Mouse (Mus musculus) kidney, postnatal 36 days (tissue): Measurements from ENCODE around the gene Anxa5.
A peak's percentile ranks its signal among the peaks of the same experiment; 100 is the strongest.

Experiments
- DNase-seq, 2 experiments: peaks; one replicate each; pipeline ENCODE4 v3.0.0; 2021 to 2022; ENCODE audit warnings: mixed read lengths in 2 of 2

Anxa5 gene

DNA sequence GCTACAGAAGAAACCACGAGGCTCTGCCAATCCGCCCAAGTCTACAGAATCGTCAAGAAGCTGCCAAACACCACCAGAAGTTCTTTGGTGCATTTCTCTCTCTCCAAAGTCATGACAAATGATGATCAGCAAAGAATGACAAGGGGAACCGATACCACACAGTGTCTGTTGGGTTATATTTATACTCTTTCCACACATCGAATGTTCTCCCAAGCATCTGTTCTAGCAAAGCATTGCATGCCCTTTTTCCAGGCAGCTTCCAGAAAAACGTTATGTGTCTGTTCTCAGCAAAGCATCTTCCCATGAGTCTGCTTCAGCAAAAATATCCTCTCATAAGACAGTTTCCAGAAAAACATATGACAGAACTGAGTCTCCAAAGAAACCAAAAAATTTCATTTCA is 11.2 kb upstream of the Anxa5 start:
- no peak for DNase-seq

DNA sequence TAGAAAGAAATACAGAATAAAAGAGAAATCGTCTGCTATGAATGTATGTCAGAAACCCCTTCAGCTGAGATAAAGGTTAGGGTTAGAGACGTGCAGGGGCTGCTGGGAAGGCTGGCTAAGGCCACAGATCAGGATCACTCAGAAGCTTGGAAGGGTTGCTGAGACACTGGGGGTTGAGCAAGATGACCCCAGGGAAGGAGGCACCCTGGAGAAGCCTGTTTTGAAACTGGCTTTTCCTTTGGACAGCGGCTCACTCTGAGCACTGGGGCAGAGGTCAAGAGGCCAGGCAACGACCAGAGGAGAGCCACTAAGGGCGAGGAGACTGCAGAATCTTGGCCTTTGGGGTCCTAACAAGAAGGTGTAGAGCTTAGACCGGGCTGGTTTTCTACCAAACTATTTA is 10.5 kb upstream of the Anxa5 start:
- no peak for DNase-seq

DNA sequence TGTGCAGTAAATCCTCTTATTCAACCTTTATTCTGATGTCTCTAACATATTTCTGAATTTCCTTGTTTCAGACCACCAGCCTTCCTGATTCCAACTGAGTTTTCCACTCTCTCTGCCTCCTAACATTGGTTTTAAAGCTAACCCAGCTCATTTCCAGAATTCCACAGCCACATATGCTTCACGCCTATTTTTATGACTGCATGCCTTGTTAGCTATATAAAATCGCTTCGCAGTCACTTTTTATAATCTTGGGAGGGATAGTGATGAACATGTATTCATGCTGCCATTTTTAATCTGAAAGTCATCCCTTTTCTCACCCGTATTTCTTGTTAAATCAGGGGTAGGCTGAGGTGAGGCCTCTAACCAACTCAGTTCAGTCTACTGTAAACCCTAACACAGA is 8.6 kb upstream of the Anxa5 start:
- no peak for DNase-seq

DNA sequence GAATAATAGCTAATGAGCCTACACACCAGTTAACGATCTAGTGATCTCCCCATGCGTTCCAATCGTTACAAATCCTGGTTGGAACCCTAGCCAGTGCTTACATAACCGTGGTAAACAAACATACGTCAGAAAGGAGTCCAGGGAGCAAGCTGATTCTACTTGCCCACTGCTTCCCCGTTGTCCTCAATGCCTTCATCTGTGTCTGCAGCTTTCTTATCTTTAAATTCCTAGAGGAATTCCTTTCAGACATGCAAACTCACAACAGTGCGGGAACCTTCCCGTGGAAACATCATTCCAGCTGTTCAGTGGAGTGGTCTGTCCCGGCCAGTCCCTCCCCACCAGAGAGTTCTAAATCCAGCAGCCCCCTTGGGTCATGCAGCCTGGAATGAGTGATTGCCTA is 7.2 kb upstream of the Anxa5 start:
- DNase-seq, result no peak

DNA sequence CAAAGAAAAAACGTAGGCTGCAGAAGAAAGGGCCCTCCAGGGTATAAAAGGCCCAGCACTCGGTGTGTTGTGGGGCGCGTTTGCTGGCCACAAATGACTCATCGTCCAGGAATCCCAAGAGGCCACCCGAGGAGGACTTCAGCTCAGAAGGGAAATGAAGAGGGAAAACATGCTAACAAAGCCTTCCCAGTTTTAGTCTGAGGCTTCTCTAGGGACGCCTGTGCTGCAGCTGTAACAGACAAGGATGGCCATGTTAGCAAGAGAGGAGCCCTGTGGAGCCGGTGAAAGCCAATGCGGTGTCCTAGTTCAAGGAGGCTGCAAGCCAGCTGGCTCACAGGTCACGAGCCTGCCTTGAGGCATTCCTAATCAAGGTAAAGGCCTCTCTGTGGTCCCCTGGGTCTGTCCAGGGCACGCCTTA is 6.1 kb upstream of the Anxa5 start:
- peak; percentile 38 to 43 for DNase-seq

DNA sequence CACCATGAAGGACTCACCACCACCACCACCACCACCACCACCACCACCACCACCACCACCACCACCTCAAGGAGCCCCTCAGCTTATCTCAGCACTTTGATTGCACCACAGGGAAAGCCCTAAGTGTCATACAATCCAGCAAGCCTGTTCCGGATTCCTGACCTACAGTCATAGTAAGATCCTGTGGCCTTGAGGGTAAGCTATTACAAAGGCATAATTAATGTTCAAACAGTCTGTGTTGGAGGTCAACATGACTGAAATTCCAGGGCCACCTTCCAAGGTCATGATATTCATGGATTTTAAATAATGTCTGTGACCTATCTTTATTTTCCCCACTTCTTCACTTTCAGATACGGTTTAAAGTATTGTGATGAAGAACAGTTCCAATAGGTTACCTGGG is 4.8 kb upstream of the Anxa5 start:
- no peak for DNase-seq

DNA sequence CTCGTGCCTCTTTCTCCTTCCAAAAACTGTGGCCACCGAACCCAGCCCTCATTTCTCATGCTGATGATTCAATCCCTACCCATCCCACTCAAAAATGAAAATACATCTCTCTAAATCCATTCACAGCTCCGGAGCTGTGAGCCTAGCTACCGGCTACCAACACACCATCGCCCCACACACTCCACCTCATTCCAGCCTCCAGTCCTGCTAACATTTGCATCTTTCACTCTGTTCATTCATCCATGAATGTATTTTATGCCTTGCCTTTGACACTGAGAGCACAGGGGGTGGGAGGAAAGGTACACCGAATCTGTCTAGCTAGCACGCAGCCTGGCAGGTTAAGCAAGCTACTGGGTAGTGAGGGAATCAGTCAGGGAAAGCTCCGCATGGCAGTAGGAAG is 3.1 kb upstream of the Anxa5 start:
- DNase-seq, result no peak

DNA sequence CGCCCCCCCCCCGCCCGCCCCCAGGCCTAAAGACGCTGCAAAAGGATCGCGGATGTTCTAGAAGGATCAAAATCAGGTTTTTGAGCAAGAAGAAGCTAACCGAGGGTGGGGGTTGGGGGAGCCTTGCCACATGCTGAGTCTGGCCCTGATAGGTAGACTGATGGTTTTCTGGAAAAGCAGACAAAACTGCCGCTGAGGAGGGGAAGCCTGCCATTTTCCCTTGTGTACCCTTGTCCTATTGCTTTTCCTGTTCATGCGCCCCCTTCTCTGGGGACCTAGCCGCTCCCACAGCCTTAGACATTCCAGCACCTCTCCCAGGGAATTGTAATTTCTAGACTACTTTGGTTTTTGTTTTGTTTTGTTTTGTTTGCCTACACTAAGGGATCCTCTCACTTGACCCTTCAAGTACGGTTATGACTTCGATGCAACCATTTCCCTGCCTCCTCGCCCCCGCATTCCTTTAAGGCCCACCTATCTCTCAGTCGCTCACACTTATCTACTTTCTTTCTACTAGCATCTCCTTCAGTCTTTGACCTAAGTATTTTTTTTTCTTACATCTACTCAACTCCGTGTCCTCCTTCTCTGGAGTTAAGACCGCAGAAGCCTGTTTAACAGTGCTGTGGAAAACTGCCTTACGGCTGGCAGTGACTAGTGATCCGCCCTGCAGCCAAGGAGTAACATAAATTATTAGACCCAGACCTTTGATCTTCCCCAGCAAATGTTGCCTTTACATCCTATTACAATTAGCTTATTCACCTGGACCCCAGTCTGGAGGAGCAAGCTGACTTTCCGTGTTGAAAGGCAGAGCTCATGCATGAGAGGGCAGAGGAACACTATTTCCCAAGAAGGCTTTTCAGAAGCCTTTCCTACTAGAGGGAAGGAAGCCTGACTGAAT is 814 bp upstream of the Anxa5 start:
- peak in 1 of 2 experiments; percentile 22 for DNase-seq

DNA sequence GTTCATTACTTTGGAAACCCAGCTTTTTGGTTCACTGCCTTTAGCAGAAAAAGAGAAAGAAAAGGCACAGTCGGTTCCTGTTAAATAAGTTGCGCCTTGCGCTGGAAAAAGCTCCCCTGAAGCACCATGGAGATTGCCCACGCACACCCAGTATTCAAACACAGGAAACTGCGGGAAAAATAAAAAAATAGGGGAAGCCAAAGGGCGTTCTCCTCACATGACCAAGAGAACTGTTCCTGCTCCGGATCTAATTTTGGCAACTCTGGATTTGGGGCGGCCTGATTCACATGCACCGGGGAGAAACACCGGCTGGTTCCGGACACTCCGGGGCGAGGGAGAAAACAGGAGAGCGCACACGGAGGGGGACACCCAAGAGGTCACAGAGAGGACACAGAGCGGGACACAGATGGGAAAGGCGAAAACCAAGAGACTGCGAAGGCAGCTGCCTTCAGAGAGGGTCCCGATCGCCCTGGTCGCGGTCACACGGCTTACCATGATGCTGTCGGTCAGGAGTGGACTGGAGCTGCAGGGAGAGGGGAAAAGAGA is 683 bp downstream of the Anxa5 start:
- peak; percentile 54 to 60 for DNase-seq

DNA sequence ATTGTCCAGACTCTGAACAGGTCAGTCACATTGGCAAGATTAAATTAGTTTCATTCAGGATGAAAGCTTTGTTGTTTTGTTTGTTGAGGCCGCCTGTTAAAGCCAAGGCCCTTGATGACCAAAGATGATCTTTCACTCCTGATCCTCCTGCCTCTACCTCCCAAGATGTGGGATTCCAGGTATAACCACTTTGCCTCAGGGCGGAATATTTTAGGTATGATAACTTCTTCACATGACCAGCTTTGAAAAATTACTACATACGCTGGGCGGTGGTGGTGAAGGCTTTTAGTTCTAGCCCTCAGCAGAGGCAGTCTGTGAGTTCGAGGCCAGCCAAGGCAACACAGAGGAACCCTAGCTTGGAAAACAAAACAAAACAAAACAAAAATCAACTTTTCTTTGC is 1.3 kb downstream of the Anxa5 start:
- DNase-seq, result no peak

DNA sequence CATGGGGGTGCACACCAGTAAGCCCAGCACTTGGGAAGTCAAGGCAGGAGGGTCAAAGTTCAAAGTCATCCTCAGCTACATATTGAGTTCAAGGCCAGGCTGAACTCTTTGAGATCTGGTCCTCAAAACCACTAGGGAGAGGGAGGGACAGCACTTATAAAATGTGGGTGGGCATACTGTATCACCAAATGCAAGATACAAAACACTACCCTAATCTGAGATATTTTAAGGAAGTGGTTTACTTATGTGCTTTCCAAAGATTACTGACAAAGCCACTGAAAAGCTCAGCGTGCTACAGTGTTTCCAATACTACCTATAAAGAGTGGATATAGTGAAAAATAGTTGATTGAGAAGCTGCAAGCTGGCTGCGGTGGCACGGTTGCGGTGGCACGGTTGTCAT is 2.5 kb downstream of the Anxa5 start:
- DNase-seq, result no peak

DNA sequence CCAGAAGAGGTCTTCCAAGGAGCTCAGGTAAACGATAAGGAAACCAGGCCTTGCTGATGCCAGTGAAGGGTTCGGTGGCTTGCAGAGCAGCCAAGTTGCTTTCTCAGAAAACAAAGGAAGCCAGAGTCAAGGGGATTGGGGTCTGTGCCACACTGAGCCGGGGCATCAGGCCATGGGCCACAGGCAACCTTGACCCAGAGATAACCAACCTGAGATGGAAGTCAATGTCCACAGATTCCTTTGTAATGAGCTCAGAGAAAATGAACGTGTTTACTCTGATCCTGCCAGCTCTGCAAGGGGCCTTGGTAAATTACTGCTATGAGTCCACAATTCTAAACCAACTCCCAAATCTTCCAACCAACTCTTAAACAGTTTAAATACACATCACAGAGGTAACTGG is 3.8 kb downstream of the Anxa5 start:
- no peak for DNase-seq

DNA sequence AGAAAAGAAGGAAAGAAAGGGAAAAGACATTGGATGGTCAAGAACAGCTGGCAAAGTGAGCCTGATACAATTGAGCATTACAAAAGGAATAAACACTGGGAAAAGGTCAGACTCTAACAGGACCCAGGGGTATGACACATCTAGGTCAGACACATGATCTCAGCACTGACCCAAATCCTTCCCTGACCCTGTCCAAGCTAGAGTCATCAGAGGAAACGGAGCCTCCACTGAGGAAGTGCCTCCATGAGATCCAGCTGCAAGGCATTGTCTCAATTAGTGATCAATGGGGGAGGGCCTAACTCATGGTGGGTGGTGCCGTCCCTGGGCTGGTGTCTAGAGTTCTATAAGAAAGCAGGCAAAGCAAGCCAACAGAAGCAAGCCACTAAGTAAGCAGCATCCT is 6.8 kb downstream of the Anxa5 start:
- DNase-seq, result no peak

DNA sequence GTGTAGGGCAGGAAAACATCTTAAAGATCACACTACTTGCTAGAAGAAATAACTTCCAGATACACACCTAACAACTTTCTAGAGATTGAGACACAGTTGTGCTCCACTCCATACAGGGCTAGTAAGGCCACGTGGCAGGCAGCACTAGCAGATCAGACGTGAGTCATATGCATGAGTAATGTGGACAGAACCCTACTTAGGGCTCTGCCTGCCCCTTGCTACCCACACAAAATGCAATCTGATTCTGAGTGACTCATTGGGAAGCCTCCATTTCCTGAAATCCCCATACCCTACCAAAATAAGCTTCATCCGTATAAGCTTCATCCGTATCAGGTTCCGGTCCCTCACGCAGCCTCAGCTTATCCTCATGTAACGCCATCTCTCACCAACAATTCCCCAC is 8.1 kb downstream of the Anxa5 start:
- DNase-seq, result no peak

DNA sequence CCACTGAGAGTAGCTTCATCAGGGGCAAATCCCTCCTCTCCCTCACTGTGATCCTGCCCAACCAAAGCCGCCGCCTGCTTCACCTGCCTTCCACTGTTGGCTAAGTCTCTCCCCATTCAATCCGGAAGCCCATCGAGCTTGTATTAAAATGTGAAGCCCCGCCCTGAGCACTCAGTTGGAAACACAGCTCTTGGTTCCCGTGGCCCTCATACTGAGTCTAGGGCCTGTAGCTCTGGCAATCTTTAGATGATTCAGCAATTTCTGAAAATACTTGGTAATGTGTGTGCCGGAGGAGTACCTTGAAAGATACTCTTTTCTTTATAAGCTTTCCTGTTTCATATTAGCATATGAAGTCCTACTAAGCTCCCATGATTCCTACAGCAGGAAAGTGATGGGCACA is 10.2 kb downstream of the Anxa5 start:
- DNase-seq, result no peak

DNA sequence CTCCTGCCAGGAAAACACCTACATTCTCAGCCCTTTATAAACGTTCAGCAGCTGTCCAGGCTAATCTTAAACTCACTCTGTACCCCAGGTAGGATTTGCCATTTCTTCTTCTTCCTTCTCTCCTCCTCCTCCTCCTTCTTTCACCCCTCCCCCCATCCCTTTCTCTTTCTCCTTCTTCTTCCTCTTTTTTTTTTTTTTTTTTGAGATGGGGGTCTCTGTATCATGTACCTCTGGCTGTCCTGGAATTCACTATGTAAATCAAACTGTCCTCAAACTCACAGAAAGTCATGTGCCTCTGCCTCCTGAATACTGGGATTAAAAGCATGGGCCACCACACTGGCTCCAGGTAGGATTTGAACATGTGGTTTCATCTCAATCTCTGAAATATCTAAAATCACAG is 13.3 kb downstream of the Anxa5 start:
- no peak for DNase-seq

DNA sequence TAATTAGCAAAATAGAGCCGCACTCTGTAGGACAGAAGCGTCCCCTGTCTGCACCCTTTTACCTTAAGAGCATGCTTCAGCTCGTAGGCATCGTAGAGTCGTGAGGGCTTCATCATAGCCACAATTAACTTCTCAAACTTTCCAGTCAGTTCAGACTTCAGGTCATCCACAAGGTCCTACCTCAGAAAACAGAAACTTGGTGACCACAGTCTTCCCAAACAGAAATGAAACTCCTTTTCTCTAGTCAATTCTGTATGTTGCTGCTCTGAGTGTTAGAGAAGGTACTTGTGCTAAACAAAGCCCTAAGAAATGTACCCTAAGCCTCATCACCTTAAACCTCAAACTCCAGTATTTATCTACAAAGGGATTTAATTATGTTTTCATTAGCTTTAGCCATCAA is 13.9 kb downstream of the Anxa5 start:
- no peak for DNase-seq

DNA sequence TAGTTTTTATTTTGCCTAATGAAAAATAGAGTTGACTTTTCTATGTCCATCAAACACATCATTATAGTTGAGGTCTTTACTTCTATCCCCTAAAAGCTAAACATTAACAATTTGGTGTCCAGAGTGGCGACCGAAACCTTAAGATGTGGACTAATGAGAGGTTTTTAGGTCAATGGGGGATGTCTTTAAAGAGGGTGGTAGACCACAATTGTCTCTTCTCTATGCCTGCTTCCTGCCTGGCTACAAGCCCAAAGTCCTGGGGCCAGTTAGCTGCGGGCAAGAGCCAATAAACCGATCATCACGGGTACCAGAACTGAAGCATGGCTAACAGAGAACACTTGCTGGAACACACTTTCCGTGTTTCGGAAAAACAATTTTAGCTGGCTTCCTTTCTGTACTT is 15.0 kb downstream of the Anxa5 start:
- DNase-seq, result no peak

DNA sequence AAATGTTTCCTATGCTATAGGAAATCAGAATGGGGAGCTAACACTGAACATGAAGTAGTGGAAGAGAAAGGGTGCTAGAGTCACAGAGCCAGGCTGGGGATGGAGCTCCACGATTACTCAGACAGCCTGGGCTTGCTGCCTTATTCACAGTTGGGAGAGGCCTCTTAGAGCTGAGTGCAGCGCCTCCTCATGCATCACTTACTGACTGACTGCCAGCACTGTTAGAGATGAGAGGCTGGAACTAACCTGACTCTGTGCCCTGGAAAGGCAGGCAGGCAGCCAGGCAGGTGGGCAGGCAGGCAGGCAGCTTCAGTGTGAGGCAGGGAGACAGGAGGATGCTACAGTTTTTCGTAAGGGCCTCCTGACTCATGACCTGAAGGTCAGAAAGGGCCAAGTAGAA is 20.1 kb downstream of the Anxa5 start:
- no peak for DNase-seq

DNA sequence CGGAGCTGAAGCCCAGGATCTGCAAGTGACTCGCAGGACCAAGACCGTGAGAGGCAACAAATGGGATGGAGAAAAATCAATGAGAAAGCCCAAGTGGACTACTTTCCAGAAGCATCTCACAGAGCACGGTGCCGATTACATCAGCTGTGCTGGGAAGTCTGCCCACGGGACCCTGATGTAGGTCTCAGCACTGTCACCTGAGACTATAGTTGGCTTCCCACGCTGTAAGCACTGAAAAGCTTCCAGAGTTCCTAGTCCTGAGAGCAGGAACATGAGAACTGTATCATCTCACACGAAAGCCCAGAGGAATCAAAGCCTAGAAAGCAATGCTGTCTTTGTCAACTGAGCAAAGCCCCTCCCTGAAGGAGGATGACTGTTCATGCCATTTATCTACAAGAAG is 20.6 kb downstream of the Anxa5 start:
- DNase-seq, result no peak

DNA sequence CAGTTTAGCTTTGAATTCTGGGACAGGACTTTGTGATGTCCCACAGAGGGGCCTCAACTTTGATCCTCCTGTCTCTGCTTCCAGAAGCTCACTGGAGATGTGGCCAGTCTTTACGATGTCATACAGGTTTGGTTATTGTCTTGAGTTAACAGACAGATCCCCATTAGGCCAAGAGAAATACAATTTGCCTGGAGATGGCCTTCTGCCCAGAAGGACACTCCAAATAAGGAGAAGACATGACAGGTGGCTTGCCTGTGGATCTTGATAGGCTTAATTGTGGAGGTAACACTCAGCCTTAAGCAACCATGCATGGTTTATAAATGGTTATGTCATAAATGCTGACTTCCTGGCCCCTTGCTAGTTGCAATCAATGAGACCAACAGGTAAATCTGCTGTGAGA is 23.2 kb downstream of the Anxa5 start:
- DNase-seq, result no peak

DNA sequence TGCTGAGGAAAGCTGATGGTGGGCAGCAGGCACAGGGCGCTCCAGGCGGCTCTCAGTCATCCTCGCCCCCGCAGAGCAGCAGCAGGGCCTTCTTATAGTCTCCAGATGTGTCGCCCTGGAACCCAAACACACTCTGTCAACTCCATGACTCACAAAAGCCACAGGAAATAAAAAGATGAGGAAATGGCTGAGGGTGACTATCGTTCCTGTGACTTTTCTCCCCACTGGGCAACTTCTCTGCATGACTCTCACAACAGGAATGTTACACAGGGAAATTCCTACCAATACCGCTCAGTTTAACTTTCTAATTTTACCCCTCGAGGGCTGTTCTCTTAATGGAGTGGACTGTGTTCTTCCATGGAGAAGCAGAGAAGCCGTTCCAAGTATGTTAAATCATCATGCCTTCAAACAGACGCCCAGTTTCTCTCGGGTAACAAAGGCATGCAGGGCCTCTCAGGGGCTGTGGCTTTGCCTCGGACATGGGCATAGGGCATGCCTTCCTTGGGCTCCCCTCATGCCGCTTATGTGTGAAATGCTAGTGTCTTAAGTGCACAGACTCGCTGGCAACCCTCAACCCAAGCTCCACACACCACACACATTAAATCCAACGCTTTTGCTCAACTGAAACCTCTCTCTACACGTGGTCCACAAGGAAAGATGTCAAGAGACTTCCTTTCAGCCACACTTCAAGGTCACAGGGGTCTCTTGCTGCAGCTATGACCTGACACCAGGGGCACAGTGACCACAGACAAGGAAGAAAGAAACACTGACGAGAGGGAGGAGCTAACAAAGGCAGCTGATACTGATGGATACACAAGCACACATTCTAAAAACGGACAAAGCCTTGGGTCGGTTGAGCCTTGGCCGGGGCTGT is 26.2 kb downstream of the Anxa5 start:
- DNase-seq, result no peak

DNA sequence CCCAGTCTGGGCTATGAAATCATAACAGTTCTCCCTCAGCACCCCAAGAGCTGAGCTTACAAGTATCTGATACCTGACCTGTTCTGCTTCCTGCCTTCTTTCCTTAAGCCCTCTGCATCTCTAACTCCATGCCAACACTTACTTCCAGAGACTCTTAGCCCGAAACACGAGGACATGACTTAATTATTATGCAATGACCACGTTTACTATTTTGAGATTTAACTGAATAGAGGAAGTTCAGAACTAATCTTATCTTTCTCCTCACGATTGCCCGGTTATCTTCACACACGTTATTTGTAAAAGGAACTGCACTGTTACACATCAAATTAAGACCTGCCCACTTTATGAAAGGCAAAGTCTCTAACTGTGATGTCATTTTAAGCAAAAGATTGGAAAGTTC is 28.8 kb downstream of the Anxa5 start:
- no peak for DNase-seq

DNA sequence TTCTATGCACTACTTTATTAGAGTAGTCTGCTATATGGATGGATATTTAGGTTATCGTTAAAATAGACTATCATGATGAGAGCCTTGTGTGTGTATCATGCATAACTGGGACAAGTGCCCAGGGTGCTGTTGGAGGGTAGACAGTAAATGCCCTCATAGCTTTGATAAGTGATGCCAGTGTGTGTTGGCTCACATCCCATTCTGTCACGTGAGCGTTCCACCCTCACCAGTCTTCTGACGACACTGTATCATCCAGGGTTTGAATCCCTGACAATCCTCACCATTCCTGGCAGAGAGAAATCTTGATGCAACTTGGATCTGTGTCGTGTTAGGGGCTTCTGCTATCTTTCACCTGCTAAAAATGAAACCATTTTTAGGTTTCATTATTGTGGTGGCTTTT is 29.2 kb downstream of the Anxa5 start:
- DNase-seq, result no peak
